Mouse (Mus musculus): ENCODE measurements around the gene Hnrnph2.

- no peak for TF ChIP-seq CEBPB (IDR thresholded peaks at IDR 0.05; ENCODE audit: low read depth)
- no peak for TF ChIP-seq CTCF (IDR thresholded peaks at IDR 0.05; ENCODE audit: control insufficient read depth, insufficient read depth, insufficient read length)
- TF ChIP-seq USF1 (IDR thresholded peaks at IDR 0.05; ENCODE audit: low read depth) = no peak
- TF ChIP-seq MYOD1 (IDR thresholded peaks at IDR 0.05; ENCODE audit: control insufficient read depth, insufficient read length, low read depth) = no peak
- TF ChIP-seq MAX (IDR thresholded peaks at IDR 0.05) = no peak
Measured at GRCm38 (mm10) chrX:134648031-134648692, 47.2 kb downstream of the Hnrnph2 start.

Data from C2C12 (cell line).